Comparison of ENCODE assay signal across 18 mouse cellular contexts in the genomic region with DNA sequence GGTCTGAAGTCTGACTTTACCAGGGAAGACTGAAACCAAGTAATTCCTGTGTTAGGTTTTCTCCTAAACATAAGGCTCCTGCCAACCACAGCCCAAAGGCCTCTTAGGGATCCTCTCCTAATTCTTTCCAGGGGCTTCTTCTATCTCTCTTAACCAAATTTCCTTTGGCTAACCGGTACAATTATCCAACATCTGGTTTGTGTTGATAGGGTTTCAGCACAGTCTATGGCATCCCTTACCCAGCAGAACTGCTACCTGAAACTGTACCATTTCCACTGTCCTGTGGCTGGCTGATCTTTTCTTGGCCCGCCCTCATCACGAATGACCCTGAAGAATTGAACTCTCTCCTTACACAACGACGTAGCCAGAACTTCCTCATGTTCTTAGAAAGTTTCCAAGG.
"Had no signal": no experiment of that assay in that cellular context is flagged by ENCODE, and none has a peak within 500 bp of the region (broad histone marks: within the 10 kb centered on the region; RNA-seq: fewer than 3 reads in every experiment).

No protein-coding gene starts in this region.

- H3K27ac ChIP-seq: kidney, embryonic 15.5 days; limb, embryonic 13.5 days; midbrain, embryonic 15.5 days; neural tube, embryonic 12.5 days; stomach, embryonic 15.5 days had no signal

- H3K4me3 ChIP-seq: kidney, embryonic 15.5 days; limb, embryonic 13.5 days; midbrain, embryonic 15.5 days; neural tube, embryonic 12.5 days; stomach, embryonic 15.5 days had no signal

- H3K9ac ChIP-seq: kidney, embryonic 15.5 days; limb, embryonic 13.5 days; midbrain, embryonic 15.5 days; neural tube, embryonic 12.5 days; stomach, embryonic 15.5 days had no signal

- DNase-seq: kidney, adult 2 months; kidney, postnatal 14 days; layer of hippocampus, postnatal 36 days; left cerebral cortex, postnatal 4 days; lung, adult 18-20 months; lung, postnatal 36 days; retina, postnatal 1 day; right cerebral cortex, postnatal 4 days; spleen, adult 18-20 months; thymus, adult 2 months; thymus, postnatal 4 days had no signal

- H3K36me3 ChIP-seq: kidney, embryonic 15.5 days; limb, embryonic 13.5 days; midbrain, embryonic 15.5 days; neural tube, embryonic 12.5 days; stomach, embryonic 15.5 days had no signal

- H3K27me3 ChIP-seq: kidney, embryonic 15.5 days; limb, embryonic 13.5 days; midbrain, embryonic 15.5 days; neural tube, embryonic 12.5 days; stomach, embryonic 15.5 days had no signal

- H3K4me2 ChIP-seq: kidney, embryonic 15.5 days; limb, embryonic 13.5 days; midbrain, embryonic 11.5 days; midbrain, embryonic 15.5 days; neural tube, embryonic 12.5 days; stomach, embryonic 15.5 days had no signal

- ATAC-seq: intestine, embryonic 16.5 days; midbrain, embryonic 15.5 days had no signal

- H3K9me3 ChIP-seq: kidney, embryonic 15.5 days; limb, embryonic 13.5 days; midbrain, embryonic 15.5 days; neural tube, embryonic 12.5 days; stomach, embryonic 15.5 days had no signal
